Mouse (Mus musculus): ENCODE measurements around the gene Scamp3.

DNA sequence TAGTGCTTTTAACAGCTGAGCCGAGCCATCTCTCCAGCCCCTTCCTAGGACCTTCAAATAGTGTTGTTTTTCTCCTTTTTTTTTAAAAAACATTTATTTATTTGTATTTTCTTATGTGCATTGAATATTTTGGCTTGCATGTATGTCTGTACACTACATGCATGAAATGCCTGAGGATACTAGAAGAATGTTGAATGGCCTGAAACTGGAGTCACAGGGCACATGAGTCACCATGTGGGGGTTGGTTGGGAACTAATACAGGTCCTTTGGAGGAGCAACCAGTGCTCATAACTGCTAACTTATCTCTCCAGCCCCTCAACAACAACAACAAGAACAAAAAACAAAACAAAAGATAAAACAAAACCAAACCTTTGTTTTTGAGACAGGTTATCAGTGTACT, 14.2 kb upstream of the Scamp3 start:
- TF ChIP-seq CTCF (IDR thresholded peaks at IDR 0.05; ENCODE audit: control insufficient read depth, insufficient read depth, insufficient replicate concordance, low read depth, low read length) (no peak), POLR2A (IDR thresholded peaks at IDR 0.05; ENCODE audit: control insufficient read depth, low read depth, low read length) (no peak)
